Mouse (Mus musculus) neural tube, embryonic 13.5 days (tissue): ENCODE measurements at regions not wholly inside any gene's neighbourhood (a gene's known extent, or its start where the extent isn't known, plus 50 kb on each side); places are given as distances from the start of the nearest gene placed in this dataset.

ENCODE experiments used
- ATAC-seq: fragments of 200-750 bp; cut with Nextera tagmentation; 2 replicates; pipeline ENCODE4 v1.8.0; 2017; ENCODE audit warnings: low read depth, mild to moderate bottlenecking, moderate TSS enrichment, moderate library complexity
- H3K27ac ChIP-seq: fragments of 300-500 bp; sonication (generic); replicated peaks from 2 replicates; pipeline ENCODE4 v1.5.1; 2015; ENCODE audit warnings: moderate library complexity, mild to moderate bottlenecking, inconsistent platforms
- H3K27me3 ChIP-seq: fragments of 300-500 bp; sonication (generic); 2 replicates; pipeline ENCODE4 v1.6.1; 2015; ENCODE audit warnings: mild to moderate bottlenecking, inconsistent platforms
- H3K36me3 ChIP-seq: fragments of 300-500 bp; sonication (generic); 2 replicates; pipeline ENCODE4 v1.6.1; 2015; ENCODE audit warnings: mild to moderate bottlenecking, inconsistent platforms
- H3K4me1 ChIP-seq: fragments of 300-500 bp; sonication (generic); replicated peaks from 2 replicates; pipeline ENCODE4 v1.6.1; 2015; ENCODE audit warnings: inconsistent platforms
- H3K4me2 ChIP-seq: fragments of 300-500 bp; sonication (generic); 2 replicates; pipeline ENCODE4 v1.6.1; 2015; ENCODE audit warnings: inconsistent platforms, mild to moderate bottlenecking, moderate library complexity
- H3K4me3 ChIP-seq: fragments of 300-500 bp; sonication (generic); 2 replicates; pipeline ENCODE4 v1.5.1; 2015; ENCODE audit warnings: mild to moderate bottlenecking, inconsistent platforms
- H3K9ac ChIP-seq: fragments of 300-500 bp; sonication (generic); 2 replicates; pipeline ENCODE4 v1.6.1; 2015; ENCODE audit warnings: moderate library complexity, mild to moderate bottlenecking, inconsistent platforms
- H3K9me3 ChIP-seq: fragments of 300-500 bp; sonication (generic); 2 replicates; pipeline ENCODE4 v1.6.1; 2016; ENCODE audit warnings: inconsistent platforms
- WGBS: fragments of 180-500 bp; shearing (Covaris S2); methylation state at CpG from one replicate; pipeline ENCODE4 v1.1.7; 2015; 5-methylcytosine and 5-hydroxymethylcytosine counted together

- no peak overlapping the region for H3K9ac ChIP-seq
- no peak overlapping the region for H3K4me3 ChIP-seq
- no peak for ATAC-seq
- H3K27me3 ChIP-seq, result no peaks in the 10 kb centered on the region
- H3K9me3 ChIP-seq, result no peaks in the 10 kb centered on the region
- 88% methylated on average over 3 of the region's 3 CpGs for WGBS
- H3K36me3 ChIP-seq, result no peaks in the 10 kb centered on the region
- no peak overlapping the region for H3K4me2 ChIP-seq
- no peak overlapping the region for H3K27ac ChIP-seq
- H3K4me1 ChIP-seq, result peaks cover 9% of the 10 kb centered on the region
These were observed 185.9 kb upstream of the Tgfbr2 start for GRCm38 (mm10) chr9:116361092-116361491.

- Histone ChIP-seq H3K4me3 (no peak overlapping the region), H3K4me2 (no peak overlapping the region), H3K27me3 (no peaks in the 10 kb centered on the region), H3K36me3 (no peaks in the 10 kb centered on the region), H3K9ac (no peak overlapping the region), H3K27ac (peak overlapping the region; percentile 67), H3K4me1 (peaks cover 23% of the 10 kb centered on the region), H3K9me3 (no peaks in the 10 kb centered on the region)
- WGBS, result 67% methylated on average over 7 of the region's 7 CpGs
- ATAC-seq, result peak; percentile 43; the same call in 1 of the 2 replicates
These were observed 179.0 kb upstream of the Tgfbr2 start for GRCm38 (mm10) chr9:116354056-116354732.

- Histone ChIP-seq H3K36me3 (no peaks in the 10 kb centered on the region), H3K9ac (no peak overlapping the region), H3K4me3 (no peak overlapping the region), H3K27ac (no peak overlapping the region), H3K27me3 (no peaks in the 10 kb centered on the region), H3K9me3 (no peaks in the 10 kb centered on the region), H3K4me2 (no peak overlapping the region), H3K4me1 (peaks cover 23% of the 10 kb centered on the region)
- no peak for ATAC-seq
- WGBS, result 79% methylated on average over 4 of the region's 4 CpGs
These were observed 177.8 kb upstream of the Tgfbr2 start for GRCm38 (mm10) chr9:116352801-116353494.

- no peaks in the 10 kb centered on the region for H3K27me3 ChIP-seq
- no peaks in the 10 kb centered on the region for H3K9me3 ChIP-seq
- H3K27ac ChIP-seq, result peak overlapping the region; percentile 39
- peaks cover 23% of the 10 kb centered on the region for H3K4me1 ChIP-seq
- ATAC-seq, result no peak
- H3K36me3 ChIP-seq, result no peaks in the 10 kb centered on the region
- no peak overlapping the region for H3K9ac ChIP-seq
- no peak overlapping the region for H3K4me3 ChIP-seq
- no peak overlapping the region for H3K4me2 ChIP-seq
- WGBS, result 58% methylated on average over 10 of the region's 10 CpGs
These were observed 175.8 kb upstream of the Tgfbr2 start for GRCm38 (mm10) chr9:116350804-116351547.

- WGBS, result 85% methylated on average over 8 of the region's 8 CpGs
- Histone ChIP-seq H3K4me1 (0 out of 2 replicates have a peak, but pooled peaks cover 11% of the 10 kb centered on the region), H3K4me3 (no peak overlapping the region), H3K27me3 (no peaks in the 10 kb centered on the region), H3K27ac (no peak overlapping the region), H3K9ac (no peak overlapping the region), H3K9me3 (no peaks in the 10 kb centered on the region), H3K36me3 (no peaks in the 10 kb centered on the region), H3K4me2 (no peak overlapping the region)
- no peak for ATAC-seq
These were observed 171.9 kb upstream of the Tgfbr2 start for GRCm38 (mm10) chr9:116347021-116347420.

GRCm38 (mm10) chr9:116346495-116346894 lies 171.3 kb upstream of the Tgfbr2 start:
- no peak overlapping the region for H3K27ac ChIP-seq
- 0 out of 2 replicates have a peak, but pooled peaks cover 11% of the 10 kb centered on the region for H3K4me1 ChIP-seq
- H3K4me2 ChIP-seq, result no peak overlapping the region
- no peak overlapping the region for H3K9ac ChIP-seq
- H3K27me3 ChIP-seq, result no peaks in the 10 kb centered on the region
- ATAC-seq, result no peak
- 63% methylated on average over 7 of the region's 7 CpGs for WGBS
- H3K9me3 ChIP-seq, result no peaks in the 10 kb centered on the region
- H3K4me3 ChIP-seq, result no peak overlapping the region
- H3K36me3 ChIP-seq, result no peaks in the 10 kb centered on the region

- no peaks in the 10 kb centered on the region for H3K9me3 ChIP-seq
- H3K27ac ChIP-seq, result no peak overlapping the region
- H3K9ac ChIP-seq, result no peak overlapping the region
- H3K27me3 ChIP-seq, result no peaks in the 10 kb centered on the region
- H3K4me3 ChIP-seq, result no peak overlapping the region
- 91% methylated on average over 3 of the region's 3 CpGs for WGBS
- no peak for ATAC-seq
- H3K4me2 ChIP-seq, result no peak overlapping the region
- H3K36me3 ChIP-seq, result no peaks in the 10 kb centered on the region
- no peaks in the 10 kb centered on the region for H3K4me1 ChIP-seq
These were observed 167.9 kb upstream of the Tgfbr2 start for GRCm38 (mm10) chr9:116343086-116343481.

GRCm38 (mm10) chr9:116342446-116343085 lies 167.4 kb upstream of the Tgfbr2 start:
- Histone ChIP-seq H3K4me2 (no peak overlapping the region), H3K9ac (no peak overlapping the region), H3K4me3 (no peak overlapping the region), H3K27me3 (no peaks in the 10 kb centered on the region), H3K4me1 (no peaks in the 10 kb centered on the region), H3K27ac (no peak overlapping the region), H3K36me3 (no peaks in the 10 kb centered on the region), H3K9me3 (no peaks in the 10 kb centered on the region)
- 75% methylated on average over 8 of the region's 8 CpGs for WGBS
- no peak for ATAC-seq

- Histone ChIP-seq H3K27ac (no peak overlapping the region), H3K4me3 (no peak overlapping the region), H3K4me2 (no peak overlapping the region), H3K9me3 (no peaks in the 10 kb centered on the region), H3K4me1 (no peaks in the 10 kb centered on the region), H3K36me3 (no peaks in the 10 kb centered on the region), H3K27me3 (no peaks in the 10 kb centered on the region), H3K9ac (no peak overlapping the region)
- 75% methylated on average over 4 of the region's 4 CpGs for WGBS
- ATAC-seq, result no peak
These were observed 166.8 kb upstream of the Tgfbr2 start for GRCm38 (mm10) chr9:116342009-116342408.

- H3K27me3 ChIP-seq, result no peaks in the 10 kb centered on the region
- H3K9me3 ChIP-seq, result no peaks in the 10 kb centered on the region
- ATAC-seq, result no peak
These were observed 165.8 kb upstream of the Tgfbr2 start for GRCm38 (mm10) chr9:116340952-116341351.

GRCm38 (mm10) chr9:116338729-116339100 lies 163.6 kb upstream of the Tgfbr2 start:
- no peak for ATAC-seq
- Histone ChIP-seq H3K27me3 (no peaks in the 10 kb centered on the region), H3K4me1 (no peaks in the 10 kb centered on the region), H3K36me3 (no peaks in the 10 kb centered on the region), H3K4me3 (no peak overlapping the region), H3K9ac (no peak overlapping the region), H3K27ac (no peak overlapping the region), H3K4me2 (no peak overlapping the region), H3K9me3 (no peaks in the 10 kb centered on the region)
- WGBS, result 94% methylated on average over 5 of the region's 5 CpGs

More at GRCm38 (mm10) chr9:116340952-116341351, 165.8 kb upstream of the Tgfbr2 start:
- Histone ChIP-seq H3K4me3 (no peak overlapping the region), H3K4me1 (no peaks in the 10 kb centered on the region), H3K27ac (no peak overlapping the region), H3K4me2 (no peak overlapping the region), H3K36me3 (no peaks in the 10 kb centered on the region), H3K9ac (no peak overlapping the region)
